Mouse (Mus musculus): Measurements from ENCODE around the gene Cop1. TPM values are rescaled to one million over a fixed set of nuclear protein-coding genes. Genes with fewer than 3 reads are reported as not detected.

Gene Cop1
- total RNA-seq, 2 experiments from 2014 or later, result 122 to 136 TPM

- peak in 1 of 2 experiments; percentile 41 for DNase-seq
Observed at GRCm38 (mm10) chr1:159290219-159290618, 58.1 kb downstream of the Cop1 start.

- DNase-seq, result no peak
Observed at GRCm38 (mm10) chr1:159290859-159291258, 58.7 kb downstream of the Cop1 start.

GRCm38 (mm10) chr1:159301418-159302082 lies 69.4 kb downstream of the Cop1 start:
- DNase-seq, result peak; percentile 4 to 16

- no peak for DNase-seq
Observed at GRCm38 (mm10) chr1:159313625-159314024, 81.5 kb downstream of the Cop1 start.

GRCm38 (mm10) chr1:159322586-159322985 lies 90.5 kb downstream of the Cop1 start:
- no peak for DNase-seq

- DNase-seq, result no peak
Observed at GRCm38 (mm10) chr1:159331008-159331407, 98.9 kb downstream of the Cop1 start.

GRCm38 (mm10) chr1:159334157-159334556 lies 102.0 kb downstream of the Cop1 start:
- DNase-seq, result no peak

- no peak for DNase-seq
Observed at GRCm38 (mm10) chr1:159342355-159342754, 110.2 kb downstream of the Cop1 start.

- DNase-seq, result peak; percentile 68 to 71
Observed at GRCm38 (mm10) chr1:159355027-159355570, 123.0 kb downstream of the Cop1 start.

- no peak for DNase-seq
Observed at GRCm38 (mm10) chr1:159358713-159359112, 126.6 kb downstream of the Cop1 start.

GRCm38 (mm10) chr1:159371881-159372390 lies 139.8 kb downstream of the Cop1 start:
- no peak for DNase-seq

GRCm38 (mm10) chr1:159382218-159382617 lies 150.1 kb downstream of the Cop1 start:
- DNase-seq, result no peak

GRCm38 (mm10) chr1:159382916-159383315 lies 150.8 kb downstream of the Cop1 start:
- no peak for DNase-seq

GRCm38 (mm10) chr1:159386458-159386857 lies 154.3 kb downstream of the Cop1 start:
- DNase-seq, result no peak

- no peak for DNase-seq
Observed at GRCm38 (mm10) chr1:159388565-159389024, 156.5 kb downstream of the Cop1 start.

- peak; percentile 64 to 86 for DNase-seq
Observed at GRCm38 (mm10) chr1:159390049-159390448, 157.9 kb downstream of the Cop1 start.

- DNase-seq, result no peak
Observed at GRCm38 (mm10) chr1:159392667-159393066, 160.5 kb downstream of the Cop1 start.

- DNase-seq, result peak; percentile 64 to 78
Observed at GRCm38 (mm10) chr1:159393070-159393699, 161.1 kb downstream of the Cop1 start.

- no peak for DNase-seq
Observed at GRCm38 (mm10) chr1:159393931-159394330, 161.8 kb downstream of the Cop1 start.

GRCm38 (mm10) chr1:159396515-159396914 lies 164.4 kb downstream of the Cop1 start:
- peak in 1 of 2 experiments; percentile 67 for DNase-seq

All from heart, adult 18-20 months (tissue).